Mouse (Mus musculus) c-Kit-negative CD71-positive TER-119-positive erythroid progenitor cells, embryonic 14.5 days (primary cell): ENCODE data around the gene Smg9.

ENCODE experiments used
- DNase-seq: peaks from one replicate; pipeline ENCODE4 v3.0.0-alpha.2; 2013; ENCODE audit warnings: low read depth, low spot score

Gene Smg9

DNA sequence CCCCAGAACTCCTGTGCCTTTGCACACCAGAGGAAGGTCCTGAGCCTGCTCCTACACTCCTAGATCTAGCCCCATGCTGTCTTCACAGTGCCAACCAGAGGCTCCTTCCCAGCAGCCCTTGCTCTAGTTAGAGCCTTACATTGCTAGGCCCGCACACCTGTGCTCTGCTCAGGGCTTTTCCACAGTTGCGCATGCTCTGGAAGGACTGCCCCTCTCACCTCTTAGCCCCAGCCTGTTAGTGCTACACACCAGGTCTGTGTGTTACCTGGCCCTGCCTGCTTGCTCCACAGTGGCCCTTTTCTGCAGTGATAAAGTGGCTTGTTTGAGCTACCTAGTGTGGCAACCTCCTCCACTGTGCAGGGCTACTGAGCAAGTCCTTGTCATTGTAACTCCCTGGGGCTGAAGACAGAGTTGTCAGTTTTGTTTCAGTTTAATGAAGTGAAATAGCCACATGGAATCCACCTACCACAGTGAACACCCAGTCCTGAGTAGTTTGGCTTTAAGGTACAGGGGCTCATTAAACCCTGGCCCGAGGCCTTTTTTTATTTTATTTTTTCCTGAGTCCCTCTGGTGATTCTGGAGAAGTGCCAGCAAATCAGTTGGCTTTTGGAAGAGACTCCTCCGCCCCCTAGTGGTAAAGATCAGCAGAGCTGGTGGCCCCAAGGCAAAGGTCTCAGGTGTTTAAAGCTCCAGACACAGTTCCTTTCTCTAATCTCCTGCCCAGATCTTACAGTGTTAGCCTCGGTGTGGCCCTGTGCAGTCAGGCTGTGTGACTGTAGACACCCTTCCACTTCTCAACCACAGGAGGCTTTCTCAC lies 7.3 kb downstream of the Smg9 start:
- DNase-seq, result peak; percentile 72

DNA sequence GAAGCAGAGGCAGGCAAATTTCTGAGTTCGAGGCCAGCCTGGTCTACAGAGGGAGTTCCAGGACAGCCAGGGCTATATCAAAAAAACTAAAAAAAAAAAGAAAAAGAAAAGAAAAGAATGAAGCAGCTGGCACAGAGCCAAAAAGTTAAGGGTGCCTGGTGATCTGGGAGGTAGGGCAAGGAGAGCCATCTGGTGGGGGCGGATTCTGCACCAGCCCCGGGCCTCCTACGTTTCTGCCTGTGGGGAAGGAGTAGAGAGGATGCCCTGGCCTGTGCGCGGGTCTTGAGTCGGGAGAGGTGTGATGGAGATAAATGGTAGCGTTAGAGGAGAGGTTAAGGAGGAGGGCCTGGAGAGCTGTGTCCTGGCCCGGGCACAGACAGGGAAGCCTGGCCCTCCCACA lies 8.8 kb downstream of the Smg9 start:
- DNase-seq, result no peak

DNA sequence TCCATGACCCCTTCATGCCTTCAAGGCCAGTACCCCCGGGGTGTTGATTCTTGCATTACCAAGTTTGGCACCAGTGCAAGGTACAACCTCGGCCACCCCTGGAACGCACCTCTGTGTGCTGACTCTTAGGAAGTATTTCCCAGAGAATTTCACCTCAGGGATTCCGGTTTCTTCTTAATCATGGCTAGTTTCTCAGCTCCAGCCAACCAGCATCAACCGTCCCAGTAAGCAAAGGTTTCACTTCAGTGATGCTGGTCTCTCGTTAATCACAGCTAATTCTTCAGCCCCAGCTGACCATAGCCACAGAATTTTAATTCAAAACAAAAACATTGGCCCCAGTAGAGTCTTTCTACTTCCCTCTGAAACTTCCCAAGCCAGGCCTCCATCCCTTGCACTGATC lies 10.7 kb downstream of the Smg9 start:
- no peak for DNase-seq

DNA sequence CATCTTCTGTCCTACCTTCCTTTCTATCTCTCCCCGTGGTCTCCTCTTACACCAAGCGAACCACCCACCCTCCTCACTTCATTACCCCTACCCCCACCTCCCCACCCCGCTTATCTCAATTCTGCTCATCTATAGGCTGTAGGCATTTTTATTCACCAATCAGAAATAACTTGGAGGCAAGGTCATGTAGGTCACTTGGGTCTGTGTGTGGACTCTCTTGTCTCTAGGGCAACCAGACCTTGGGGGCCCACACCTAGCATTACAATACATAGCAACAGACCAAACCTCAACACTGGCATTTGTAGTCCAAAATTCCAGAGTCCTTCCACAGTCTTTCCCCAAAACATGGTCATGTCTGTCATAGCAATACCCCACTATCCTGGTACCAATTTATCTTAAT lies 11.4 kb downstream of the Smg9 start:
- no peak for DNase-seq

DNA sequence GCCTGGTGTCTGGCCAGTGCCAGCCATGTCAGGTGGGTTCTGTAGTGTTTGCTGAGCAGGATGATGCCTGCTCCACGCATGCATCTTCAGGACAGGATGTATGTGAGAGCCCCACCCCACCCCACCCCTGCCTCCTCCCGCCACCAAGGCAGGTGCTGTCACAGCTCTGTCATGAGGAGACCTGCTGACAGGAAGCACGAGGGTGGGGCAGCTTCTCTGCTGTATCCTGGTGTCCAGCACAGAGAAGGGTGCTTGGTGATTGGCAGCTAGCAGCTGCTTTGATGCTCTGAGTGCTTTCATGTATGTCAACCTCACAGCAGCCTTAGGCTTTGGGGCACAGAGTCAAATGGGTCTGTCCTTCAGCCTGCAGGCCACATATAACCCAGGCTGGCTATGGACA lies 14.2 kb downstream of the Smg9 start:
- DNase-seq, result no peak

DNA sequence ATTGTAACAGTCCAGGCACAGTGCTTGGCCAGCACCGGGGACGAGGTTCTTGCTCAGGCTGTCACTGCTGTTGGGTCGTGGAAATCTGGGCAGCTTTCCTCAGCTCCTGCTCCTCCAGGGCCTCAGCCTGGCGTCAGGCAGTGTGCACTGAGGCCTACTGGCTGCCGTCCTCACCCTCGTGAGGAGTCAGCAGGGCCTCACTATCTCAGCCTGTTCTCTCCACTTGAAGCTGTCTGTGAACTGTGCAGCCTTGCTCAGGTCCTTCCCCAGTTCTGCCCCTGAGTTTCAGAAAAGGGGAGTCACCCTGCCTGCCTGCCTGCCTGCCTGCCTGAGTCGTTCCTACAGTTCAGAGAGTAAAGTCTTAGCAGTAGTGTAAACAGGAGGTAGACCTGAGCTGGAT lies 15.8 kb downstream of the Smg9 start:
- DNase-seq, result no peak

DNA sequence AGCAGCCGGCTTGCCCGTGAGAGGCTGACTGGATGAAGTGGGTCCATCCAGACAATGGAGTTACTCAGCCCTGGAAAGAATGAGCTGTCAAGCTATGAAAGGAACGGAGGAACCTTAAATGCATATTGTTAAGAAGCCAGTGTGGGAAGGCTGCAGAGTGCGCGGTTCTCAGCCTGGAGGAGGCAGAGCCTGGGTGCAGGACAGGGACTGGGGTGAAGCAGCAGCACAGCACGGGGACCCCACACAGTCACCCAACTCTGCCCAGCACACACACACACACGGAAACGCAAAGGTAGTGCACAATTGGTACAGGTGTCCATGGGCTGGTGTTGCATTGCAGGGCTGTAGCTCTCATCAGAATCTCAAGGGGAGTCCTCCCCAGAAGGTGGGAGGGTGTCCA lies 20.2 kb downstream of the Smg9 start:
- no peak for DNase-seq

DNA sequence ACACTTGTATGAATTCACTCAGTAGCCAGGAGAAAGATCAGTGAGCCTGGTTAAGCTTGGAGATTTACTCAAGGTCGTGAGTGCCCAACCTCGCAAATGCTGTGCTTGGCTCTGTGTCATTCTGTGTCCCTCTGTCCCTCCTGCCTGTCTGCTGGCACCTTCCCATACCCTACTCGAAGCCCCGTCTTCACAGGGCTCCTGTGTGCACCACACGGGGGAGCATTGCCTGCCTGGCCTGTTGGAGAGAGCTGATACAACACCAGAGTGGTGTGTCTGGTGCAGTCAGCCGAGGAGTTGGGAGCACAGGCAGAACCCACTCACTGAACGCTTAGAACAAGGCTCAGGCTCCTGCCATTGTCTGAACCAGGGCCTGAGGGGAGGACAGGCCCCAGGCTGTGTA lies 22.2 kb downstream of the Smg9 start:
- DNase-seq, result no peak

DNA sequence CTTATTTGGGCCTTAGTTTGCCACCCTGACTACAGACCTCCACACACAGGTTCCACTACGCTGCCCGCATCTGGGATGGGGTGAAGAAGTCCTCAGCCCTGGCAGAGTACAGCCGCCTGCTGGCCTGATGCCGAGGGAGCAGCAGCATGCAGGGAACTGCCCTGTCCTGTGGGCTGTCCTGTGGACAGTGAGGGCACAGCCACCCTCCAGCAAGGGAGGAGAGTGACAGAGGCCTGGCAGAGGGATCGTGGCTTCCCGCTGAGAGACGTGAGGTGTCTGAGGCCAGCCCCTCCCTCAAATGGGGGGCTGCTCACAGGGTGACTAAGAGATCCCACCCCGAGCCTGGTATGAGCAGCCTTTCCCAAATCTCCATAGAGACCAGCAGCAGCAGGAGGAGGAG lies 22.8 kb downstream of the Smg9 start:
- DNase-seq, result no peak

DNA sequence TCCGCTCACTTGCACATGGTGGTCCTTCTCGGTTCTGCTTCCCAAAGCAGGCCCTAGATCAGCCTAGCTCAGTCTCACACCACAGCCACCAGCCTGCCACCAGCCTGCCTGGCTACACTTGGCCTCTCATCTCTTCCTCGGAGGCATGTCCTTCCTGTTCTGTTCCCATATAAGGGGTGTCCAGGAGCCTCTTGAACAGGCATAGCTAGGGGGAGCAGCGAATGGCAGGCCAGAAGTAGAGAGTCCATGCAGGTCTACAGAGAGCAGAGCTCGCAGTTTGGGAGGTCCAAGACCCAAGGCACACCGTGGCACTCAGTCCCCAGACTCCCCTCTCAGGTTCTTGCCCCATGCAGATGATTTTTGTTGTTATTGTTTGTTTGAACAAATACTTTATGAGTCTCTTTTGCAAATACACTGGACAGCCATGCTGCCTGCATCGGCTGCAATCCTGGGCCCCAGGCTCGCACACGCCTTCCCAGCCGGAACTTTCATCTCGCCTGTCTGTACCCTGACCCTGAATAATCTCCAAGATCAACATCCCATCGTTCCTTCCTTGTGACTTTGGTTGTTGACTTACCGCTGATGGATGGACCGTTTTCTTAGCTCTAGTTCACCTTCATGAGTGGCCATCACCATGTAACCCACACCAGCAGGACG lies 23.8 kb downstream of the Smg9 start:
- no peak for DNase-seq

DNA sequence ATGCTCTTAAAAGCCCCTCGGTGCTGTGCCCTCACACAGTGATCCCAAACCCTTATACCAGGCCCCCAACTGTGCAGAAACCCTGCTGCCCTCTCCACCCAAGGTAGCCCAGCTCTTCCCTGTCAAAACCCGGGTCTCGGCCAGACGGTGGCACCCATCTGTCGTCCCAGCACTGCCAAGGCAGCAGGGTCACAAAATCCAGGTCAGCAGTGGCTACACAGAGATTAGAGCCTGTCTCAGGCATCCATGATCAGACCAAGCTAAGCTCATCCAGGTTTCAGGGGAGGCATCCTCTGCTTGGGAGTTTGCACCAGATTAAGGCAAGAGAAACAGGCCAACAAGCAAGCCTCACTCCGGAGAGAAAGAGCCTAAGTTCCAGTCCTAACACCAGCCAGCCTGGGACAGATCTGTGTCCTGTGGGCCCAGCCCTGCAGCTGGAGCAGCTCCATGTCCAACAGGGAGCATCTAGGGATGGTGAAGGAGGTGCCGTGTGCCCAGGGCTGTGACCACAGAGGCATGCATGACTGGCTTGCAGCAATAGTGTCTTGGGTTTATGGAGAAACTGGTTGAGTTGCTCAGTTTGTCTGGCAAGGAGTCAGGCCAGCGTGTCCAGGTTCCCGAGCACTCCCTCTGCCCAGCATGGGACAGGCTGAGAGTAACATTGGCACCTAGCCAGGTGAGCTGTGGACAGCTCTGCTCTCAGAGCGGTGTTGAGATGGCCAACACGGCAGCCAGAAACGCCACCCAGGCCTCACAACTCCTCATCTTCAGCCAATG lies 24.7 kb downstream of the Smg9 start:
- no peak for DNase-seq

DNA sequence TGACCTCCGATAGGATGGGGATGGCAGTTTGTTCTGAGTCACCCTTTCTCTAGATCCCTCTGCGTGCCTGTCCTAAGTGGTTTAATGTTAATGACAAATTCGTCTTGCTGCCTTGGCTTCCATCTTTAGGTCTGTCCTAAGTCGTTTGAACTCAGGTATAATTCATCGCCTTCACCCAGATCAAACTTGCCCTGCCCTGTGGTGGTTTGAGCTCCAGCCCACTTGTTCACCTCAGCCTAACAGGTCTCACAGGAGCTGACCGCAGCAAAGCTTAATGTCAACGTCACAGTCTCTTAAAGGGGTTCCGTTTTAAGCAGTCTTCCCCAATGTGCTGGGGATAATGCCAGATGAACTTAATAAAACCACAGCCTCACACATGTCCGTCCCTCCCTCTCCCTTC lies 26.5 kb downstream of the Smg9 start:
- DNase-seq, result no peak

DNA sequence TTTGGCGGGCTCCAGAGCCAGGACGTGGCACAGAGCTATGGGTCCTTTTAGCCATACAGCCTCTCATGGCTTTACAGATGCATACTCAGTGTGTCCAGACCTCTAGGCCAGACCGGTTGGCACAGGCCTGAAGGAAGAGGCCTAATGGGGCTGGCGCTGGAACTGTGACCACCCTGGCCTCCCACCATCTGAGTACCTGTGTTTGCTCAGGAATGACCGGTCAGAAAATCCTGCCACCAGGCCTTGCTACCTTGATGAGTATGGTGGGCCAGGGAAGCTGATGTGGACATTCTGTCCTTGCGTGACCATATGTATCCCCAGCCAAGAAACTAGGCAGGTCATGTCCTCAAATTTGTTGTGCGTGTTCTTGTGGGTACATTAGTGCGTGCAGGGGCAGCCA lies 27.7 kb downstream of the Smg9 start:
- DNase-seq, result no peak

DNA sequence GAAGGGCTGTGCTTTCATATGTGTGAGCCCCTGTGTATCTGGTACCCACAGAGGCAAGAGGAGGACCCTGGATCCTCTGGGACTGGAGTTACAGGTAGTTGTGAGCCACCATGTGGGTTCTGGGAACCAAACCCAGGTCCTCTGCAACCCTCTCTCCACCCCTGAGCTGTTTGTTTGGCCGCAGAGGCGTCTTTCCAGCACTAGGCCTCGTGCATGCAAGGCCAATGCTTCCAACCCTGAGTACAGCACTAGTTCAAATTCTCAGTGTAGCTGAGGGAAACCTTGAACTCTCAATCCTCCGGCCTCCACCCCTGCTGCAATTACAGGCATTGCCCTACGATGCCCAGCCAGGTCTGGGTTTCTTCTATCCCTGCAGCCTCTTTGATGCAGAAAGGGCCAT lies 29.3 kb downstream of the Smg9 start:
- DNase-seq, result no peak

DNA sequence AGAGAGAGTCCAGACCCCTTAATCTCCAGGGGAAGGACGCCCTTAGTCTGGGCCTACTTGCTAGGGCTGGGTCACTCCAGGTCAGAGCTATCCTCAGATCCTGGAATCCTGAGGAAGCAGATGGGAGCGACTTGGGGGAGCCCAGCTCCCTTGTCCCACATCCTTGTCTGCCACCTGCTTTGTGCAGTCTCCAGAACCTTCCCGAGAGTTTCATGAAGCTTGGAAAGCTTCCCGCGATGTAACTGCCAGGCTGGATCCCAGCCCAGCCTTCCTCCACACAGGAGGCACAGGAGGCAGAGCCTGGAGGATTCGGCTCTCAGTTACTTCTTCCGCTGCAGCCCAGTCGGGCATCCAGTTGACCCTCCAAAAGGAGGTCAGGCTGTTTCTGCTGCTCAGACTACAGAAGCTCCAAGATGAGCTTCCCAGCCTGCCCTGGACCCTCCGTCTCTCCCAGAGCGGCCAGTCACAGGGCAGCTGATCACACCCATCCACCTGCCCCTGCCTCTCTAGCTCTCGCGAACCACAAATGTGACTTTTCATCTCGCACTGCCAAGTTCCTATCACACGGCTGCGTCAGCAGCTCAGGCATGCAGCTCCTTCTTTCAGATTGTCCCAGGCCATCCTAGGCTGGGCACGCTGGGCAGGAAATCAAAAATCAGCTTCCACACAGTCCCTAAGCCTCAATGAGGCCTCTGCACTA lies 30.1 kb downstream of the Smg9 start:
- DNase-seq, result no peak

DNA sequence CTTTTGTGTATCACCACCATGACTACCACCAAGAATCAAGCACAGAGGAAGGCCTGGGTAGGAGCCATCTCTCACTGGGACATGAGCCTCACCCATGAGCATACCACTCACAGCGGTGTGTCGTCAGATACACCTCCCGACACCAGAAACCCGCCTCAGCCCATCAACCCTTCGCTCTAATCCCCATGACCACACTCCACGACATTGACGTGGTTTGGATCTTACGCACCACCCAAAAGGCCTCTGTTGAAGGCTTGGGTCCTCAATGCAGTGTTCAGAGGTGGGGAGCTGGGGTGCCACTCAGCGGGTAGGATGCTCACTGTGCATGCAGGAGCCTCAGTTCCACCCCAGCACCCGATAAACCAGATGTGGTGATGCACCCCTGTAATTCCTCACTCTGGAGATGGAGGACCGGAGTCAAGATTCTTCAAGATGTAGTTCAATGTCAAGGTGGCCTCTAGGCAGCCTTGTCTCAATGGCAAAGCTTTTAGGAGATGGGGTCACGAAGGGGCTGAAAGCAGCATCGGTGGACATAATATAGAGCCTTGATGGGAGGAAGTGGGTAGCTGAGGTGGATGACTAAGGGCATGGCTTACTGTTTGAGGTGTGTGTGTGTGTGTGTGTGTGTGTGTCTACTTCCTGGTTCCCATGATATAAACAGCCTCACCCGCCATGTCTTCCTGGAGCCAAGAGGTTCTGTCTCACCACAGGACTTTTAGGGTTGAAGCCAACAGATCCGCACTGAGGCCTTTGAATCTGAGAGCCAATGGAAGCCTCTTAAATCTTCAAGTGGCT lies 31.3 kb downstream of the Smg9 start:
- DNase-seq, result no peak

DNA sequence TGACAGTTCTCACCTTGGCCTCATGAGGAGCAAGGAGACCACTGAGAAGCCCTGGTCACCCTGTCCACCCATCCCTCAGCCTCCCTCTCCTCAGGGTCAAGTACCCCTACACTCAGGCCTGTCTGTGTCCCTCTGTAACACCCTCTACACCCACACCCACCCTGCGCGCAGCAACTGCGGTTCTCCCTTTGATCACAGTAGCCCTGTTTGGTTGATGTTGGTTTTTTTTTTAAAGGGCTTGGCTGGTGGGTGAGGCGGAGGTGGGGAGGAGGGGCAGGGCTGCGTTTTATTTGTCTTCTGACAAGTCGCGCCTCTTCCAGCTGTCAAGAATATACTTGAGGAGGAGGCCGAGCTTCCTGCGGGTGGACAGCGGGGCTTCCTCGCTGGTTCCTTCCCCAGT lies 32.3 kb downstream of the Smg9 start:
- no peak for DNase-seq

DNA sequence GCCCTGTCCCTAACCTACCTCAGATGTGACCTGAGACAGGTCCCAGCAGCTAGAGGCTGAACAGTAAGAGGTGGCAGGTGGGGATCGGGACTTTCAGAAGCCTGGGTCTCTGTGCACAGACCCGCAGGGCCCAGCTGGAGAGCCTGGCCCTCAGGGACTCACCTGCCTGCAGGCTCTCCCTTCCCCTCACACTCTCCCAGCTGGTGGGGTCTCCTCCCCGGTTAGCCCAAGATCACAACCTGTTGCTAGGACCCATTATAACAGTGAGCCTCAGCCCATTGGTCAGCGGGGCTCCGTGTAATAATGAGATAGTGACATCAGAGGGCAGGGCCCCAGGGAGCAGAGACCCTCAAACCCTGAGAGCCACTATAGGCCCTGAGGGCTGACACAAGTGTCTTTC lies 35.9 kb downstream of the Smg9 start:
- no peak for DNase-seq

DNA sequence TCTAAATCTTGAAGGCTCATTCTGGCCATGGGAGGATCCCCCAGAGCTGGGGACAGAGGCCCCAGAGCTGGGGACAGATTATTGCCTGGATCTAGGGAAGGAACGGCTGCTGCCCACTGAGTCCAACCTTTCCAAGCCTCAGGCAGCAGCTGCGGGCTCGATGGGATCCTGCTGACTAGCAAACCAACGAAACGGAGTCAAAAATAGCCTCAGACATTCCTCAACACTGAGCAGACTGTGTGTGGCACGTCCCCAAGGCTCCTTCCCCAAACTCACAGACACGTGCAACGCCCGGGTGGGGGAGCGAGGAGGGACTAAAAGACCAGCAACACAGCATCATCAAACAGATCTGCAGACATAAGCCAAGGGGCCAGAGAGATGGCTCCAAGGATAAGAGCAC lies 38.6 kb downstream of the Smg9 start:
- DNase-seq, result no peak

DNA sequence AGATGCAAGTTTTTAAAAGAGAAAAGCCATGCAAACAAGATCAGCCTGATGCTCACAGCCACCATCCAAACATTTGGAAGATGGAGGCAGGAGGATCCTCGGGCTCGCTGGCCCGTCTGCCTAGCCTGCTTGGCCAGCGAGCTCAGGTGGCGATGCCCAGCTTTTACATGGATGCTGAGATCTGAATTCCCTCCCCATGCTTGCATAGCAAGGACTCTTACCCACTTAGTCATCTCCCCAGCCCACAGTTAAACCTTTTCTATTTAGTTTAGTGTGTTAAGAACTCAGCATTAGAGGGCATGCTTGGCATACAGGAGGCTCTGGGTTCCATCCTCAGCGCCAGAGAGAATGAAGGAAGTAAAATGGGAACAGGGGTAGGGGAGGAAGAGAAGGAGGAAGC lies 39.8 kb downstream of the Smg9 start:
- DNase-seq, result no peak

DNA sequence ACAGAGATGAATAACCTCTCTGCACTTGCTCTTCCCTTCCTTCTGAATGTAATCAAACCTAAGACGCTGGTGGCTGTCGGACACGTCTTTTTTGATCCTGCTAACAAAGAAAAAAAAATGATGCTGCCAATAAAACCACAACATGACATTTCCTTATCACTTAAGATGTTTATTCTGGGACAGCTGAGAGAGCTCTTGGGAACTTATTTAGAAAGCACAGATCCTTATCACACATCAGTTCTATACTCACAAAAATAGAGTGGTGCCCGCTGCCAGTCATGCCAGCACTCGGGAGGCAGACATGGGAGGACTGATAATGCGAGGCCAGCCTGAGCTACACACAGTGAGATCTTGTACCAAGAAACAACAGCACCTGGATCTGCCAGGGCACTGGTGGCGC lies 40.5 kb downstream of the Smg9 start:
- DNase-seq, result no peak
